Comparison of ENCODE assay signal across 9 mouse cellular contexts in the genomic region with DNA sequence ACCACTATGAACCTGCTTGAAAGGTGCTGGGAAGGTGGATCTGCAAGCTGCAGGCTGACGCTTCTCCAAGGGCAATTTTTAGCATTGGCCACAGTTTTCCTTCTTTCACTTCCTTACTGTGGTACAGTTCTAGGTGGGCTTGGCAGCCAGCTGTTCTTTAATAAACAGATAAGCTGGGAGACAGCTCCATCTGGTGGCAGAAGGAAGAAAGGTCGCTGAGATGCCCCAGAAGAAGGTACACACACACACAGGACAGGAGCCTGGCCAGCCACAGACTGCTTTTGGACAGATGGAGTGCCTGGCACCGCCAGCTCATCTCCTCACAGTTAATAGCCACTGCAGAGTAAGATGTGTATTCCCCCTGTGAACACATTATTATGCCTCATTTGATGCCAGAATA. TPM values are rescaled to one million over a fixed set of nuclear protein-coding genes. Genes with fewer than 3 reads are reported as not detected.
DNase-seq lines count a peak whose midpoint lies in the region; ATAC-seq and TF ChIP-seq lines count a peak whose summit lies in the region.
"Had no signal": no experiment of that assay in that cellular context is flagged by ENCODE, and none has a peak within 500 bp of the region (broad histone marks: within the 10 kb centered on the region; RNA-seq: fewer than 3 reads in every experiment).

No protein-coding gene starts in this region.

- no peak overlapping the region for H3K4me3 ChIP-seq in cortical plate, adult 2 months (ENCODE audit: insufficient read depth, low read length)
- H3K4me3 ChIP-seq: midbrain, embryonic 12.5 days had no signal

- peak; percentile 66 for DNase-seq in CD4-positive, CD25-positive, alpha-beta regulatory T cell, adult 2 months (ENCODE audit: low read depth, low spot score)
- peak; percentile 42 to 79 for DNase-seq in adrenal gland, adult (ENCODE audit: inconsistent age in 2 of 2, low spot score in 1 of 2)
- peak; percentile 84 for DNase-seq in layer of hippocampus, adult 9-11 months
- peak; percentile 74 for DNase-seq in lung, postnatal 36 days
- peak; percentile 58 to 68 for DNase-seq in right cerebral cortex, postnatal 36 days (ENCODE audit: low spot score in 2 of 2)

- ATAC-seq in CD4-positive, CD25-positive, alpha-beta regulatory T cell, adult 4 months, result no peak
- peak; percentile 90 for ATAC-seq in granulocyte monocyte progenitor cell, adult 5-6 weeks (replicated peaks; ENCODE audit: poor library complexity, severe bottlenecking)

- TF ChIP-seq CTCF in cortical plate, adult 2 months (IDR thresholded peaks at IDR 0.05; ENCODE audit: extremely low read depth, insufficient read depth, low read length), result peak; percentile 65

- H3K27ac ChIP-seq in cortical plate, adult 2 months (ENCODE audit: insufficient read depth, low read length), result peak overlapping the region; percentile 49
- H3K27ac ChIP-seq: midbrain, embryonic 12.5 days had no signal

- TF ChIP-seq POLR2A in cortical plate, adult 2 months (IDR thresholded peaks at IDR 0.05; ENCODE audit: extremely low read depth, insufficient read depth, low read length), result no peak

- H3K4me1 ChIP-seq in cortical plate, adult 2 months (ENCODE audit: control insufficient read depth, insufficient read depth, low read length), result peaks cover 6% of the 10 kb centered on the region
- H3K4me1 ChIP-seq: midbrain, embryonic 12.5 days had no signal

RNA-seq across cellular contexts. Expression of a gene that starts 33.0 kb away (rescaled TPM):
- 1 to 10 TPM; 4.3 to 5.0 TPM for polyA plus RNA-seq in CD4-positive, CD25-positive, alpha-beta regulatory T cell, adult 4 months (2017; shearing (Covaris generic))
- polyA plus RNA-seq in cortical plate, adult 2 months (2012; rRNA removed), result 234 and 242 TPM in 2 replicates
- total RNA-seq in granulocyte monocyte progenitor cell, adult 5-6 weeks (2014; fragmentation: Nextera tagmentation), result 6.1 and 10.9 TPM in 2 replicates
- 3.0 and 3.9 TPM in 2 replicates for total RNA-seq in granulocyte monocyte progenitor cell, adult 5-6 weeks (2017)

RNA-seq across cellular contexts. Expression of a gene that starts 44.5 kb away (rescaled TPM):
- polyA plus RNA-seq in CD4-positive, CD25-positive, alpha-beta regulatory T cell, adult 4 months (2017; shearing (Covaris generic)), result 100 to 1,000 TPM in 1 of 2 experiments, 10 to 100 TPM in 1; 91.1 to 113 TPM
- polyA plus RNA-seq in cortical plate, adult 2 months (2012; rRNA removed), result 197 and 202 TPM in 2 replicates
- 99.2 and 105 TPM in 2 replicates for total RNA-seq in granulocyte monocyte progenitor cell, adult 5-6 weeks (2014; fragmentation: Nextera tagmentation)
- total RNA-seq in granulocyte monocyte progenitor cell, adult 5-6 weeks (2017), result 100 and 101 TPM in 2 replicates

RNA-seq across cellular contexts. Expression of a gene that starts 53.0 kb away (rescaled TPM):
- polyA plus RNA-seq in CD4-positive, CD25-positive, alpha-beta regulatory T cell, adult 4 months (2017; shearing (Covaris generic)), result under 1 TPM in 1 of 2 experiments, not detected in 1; 0.55 TPM
- 399 and 461 TPM in 2 replicates for polyA plus RNA-seq in cortical plate, adult 2 months (2012; rRNA removed)
- total RNA-seq in granulocyte monocyte progenitor cell, adult 5-6 weeks (2014; fragmentation: Nextera tagmentation), result not detected in 2 replicates
- not detected in 2 replicates for total RNA-seq in granulocyte monocyte progenitor cell, adult 5-6 weeks (2017)

Comparison
In these comparisons a context has a peak if more than half of its experiments do, and no peak if none do; other contexts are left out.
1. RNA of a gene that starts 33.0 kb away (polyA plus RNA-seq): 234 to 242 TPM in cortical plate, adult 2 months; 4.3 to 5.0 TPM in CD4-positive, CD25-positive, alpha-beta regulatory T cell, adult 4 months; every median in the first group is over 10 times any median in the second.
2. RNA of a gene that starts 53.0 kb away (polyA plus RNA-seq): 399 to 461 TPM in cortical plate, adult 2 months; 0.55 TPM in CD4-positive, CD25-positive, alpha-beta regulatory T cell, adult 4 months; every median in the first group is over 100 times any median in the second.
3. Peak in every context shown above with its lines, with median percentiles within 50 percentile points of each other: DNase-seq.